Mouse (Mus musculus): ENCODE data around the gene Zdhhc8. TPM values are rescaled to one million over a fixed set of nuclear protein-coding genes. Genes with fewer than 3 reads are reported as not detected.
"Not testable (repeated sequence)": the region's sequence is repeated elsewhere in the genome, so short reads cannot be mapped to it uniquely, and the experiment has no call there.

Zdhhc8 gene
- polyA plus RNA-seq, 1 experiment = 27.8 TPM

DNA sequence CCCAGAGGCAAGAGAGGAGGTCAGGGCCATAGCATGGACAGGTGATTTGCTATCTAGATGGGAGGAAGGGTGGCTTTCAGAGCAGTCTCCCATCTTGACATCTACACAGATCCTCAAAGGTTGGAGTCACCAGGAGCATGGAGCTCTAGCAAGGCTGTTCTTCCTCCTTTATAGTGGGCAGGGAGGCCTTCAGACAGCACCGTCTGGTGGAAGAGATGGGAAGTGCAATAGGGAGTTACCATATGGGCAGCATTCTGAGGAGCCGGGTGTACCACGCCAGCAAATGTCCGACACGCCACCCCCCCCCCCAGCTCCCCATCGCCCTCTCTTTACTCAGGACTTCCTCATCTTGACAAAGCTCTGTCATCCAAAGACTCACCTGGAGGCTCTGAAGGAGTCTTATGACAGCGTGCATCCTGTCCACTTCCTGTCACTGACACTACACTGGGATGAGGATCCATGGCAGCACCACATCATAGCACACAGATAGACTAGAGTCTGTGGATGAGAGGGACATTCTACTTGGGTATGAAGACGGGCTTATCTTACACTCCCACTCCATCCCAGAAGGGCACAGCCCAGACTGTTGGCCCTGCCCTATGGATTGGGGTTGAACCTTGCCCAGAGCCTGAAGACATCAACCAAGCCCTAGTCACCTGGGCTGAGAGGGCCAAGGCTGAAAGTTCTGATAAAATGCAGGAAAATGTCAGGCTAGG, 24.1 kb downstream of the Zdhhc8 start:
- H3K4me1 ChIP-seq (ENCODE audit: control insufficient read depth, insufficient read depth, insufficient read length, low read length) = peaks cover 12% of the 10 kb centered on the region
- no peak overlapping the region for H3K27ac ChIP-seq (ENCODE audit: insufficient read depth, low read depth, low read length)
- H3K36me3 ChIP-seq (ENCODE audit: control insufficient read depth, insufficient read depth, low read length) = no peaks in the 10 kb centered on the region
- no peak overlapping the region for H3K4me3 ChIP-seq (ENCODE audit: low read depth, low read length)
- no peaks in the 10 kb centered on the region for H3K27me3 ChIP-seq (ENCODE audit: control insufficient read depth, insufficient read depth, low read length)
- WGBS = 12% methylated on average over 8 of the region's 8 CpGs
- TF ChIP-seq POLR2A (IDR thresholded peaks at IDR 0.05; ENCODE audit: low read depth, low read length) (no peak), CTCF (IDR thresholded peaks at IDR 0.05; ENCODE audit: extremely low read depth, insufficient read length, insufficient replicate concordance, low read depth, low read length) (peak; percentile 77; the same call in 1 of the 2 replicates)

DNA sequence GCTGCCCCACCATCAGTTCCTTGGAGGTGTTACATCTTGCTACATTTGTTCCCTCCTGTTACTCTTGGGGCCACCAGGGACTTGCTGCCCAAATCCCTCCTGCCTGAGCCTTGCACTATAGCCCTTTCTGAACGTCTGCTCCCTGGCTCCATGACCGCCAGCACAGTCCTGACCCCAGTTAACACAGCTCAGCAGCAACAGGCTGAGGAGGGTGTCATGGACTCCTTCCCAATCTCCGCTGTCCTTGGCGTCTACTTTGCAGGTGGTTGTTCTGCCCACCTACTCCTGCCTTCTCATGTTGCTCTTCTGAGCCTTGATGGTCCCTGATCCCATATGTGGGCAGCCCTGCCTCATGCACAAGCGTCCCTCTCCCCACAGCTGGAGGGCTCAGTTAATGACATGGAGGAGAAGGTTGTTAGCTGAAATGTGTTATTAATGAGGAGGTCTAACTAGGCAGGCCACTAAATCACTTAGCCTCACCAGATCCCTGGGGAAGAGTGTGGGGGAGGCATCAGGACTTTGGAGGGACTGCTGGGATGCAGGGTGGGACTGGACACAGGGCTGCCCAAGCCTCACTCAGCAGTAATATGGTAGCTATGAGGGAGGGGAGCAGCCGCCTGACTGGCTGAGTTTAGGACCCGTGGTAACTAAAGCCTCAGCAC, 31.4 kb downstream of the Zdhhc8 start:
- TF ChIP-seq POLR2A (IDR thresholded peaks at IDR 0.05; ENCODE audit: low read depth, low read length) (no peak), CTCF (IDR thresholded peaks at IDR 0.05; ENCODE audit: extremely low read depth, insufficient read length, insufficient replicate concordance, low read depth, low read length) (no peak)
- 83% methylated on average over 7 of the region's 7 CpGs for WGBS
- no peaks in the 10 kb centered on the region for H3K27me3 ChIP-seq (ENCODE audit: control insufficient read depth, insufficient read depth, low read length)
- no peak overlapping the region for H3K27ac ChIP-seq (ENCODE audit: insufficient read depth, low read depth, low read length)
- no peak overlapping the region for H3K4me3 ChIP-seq (ENCODE audit: low read depth, low read length)
- peaks cover 9% of the 10 kb centered on the region; the same call in 1 of the 2 replicates for H3K4me1 ChIP-seq (ENCODE audit: control insufficient read depth, insufficient read depth, insufficient read length, low read length)
- H3K36me3 ChIP-seq (ENCODE audit: control insufficient read depth, insufficient read depth, low read length) = no peaks in the 10 kb centered on the region

DNA sequence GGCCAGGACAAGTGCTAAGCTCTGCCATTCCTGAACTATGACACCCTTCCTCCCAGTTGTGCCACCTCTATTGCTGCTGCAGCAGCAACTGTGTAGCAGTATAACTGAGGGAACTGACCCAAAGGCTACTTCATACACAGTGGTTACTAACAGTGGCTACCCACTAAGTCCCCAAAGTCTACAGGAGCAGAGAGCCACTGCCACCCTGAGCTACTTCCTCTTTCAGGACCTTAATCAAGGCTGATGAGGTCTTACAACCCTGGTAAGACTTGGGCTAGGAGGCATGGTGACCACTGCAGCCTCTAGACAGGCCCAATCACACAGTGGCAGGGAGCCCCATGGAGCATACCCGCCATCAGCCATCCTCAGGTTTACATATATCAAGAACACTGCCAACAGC, 32.9 kb downstream of the Zdhhc8 start:
- Histone ChIP-seq H3K4me3 (ENCODE audit: low read depth, low read length) (no peak overlapping the region), H3K36me3 (ENCODE audit: control insufficient read depth, insufficient read depth, low read length) (no peaks in the 10 kb centered on the region), H3K4me1 (ENCODE audit: control insufficient read depth, insufficient read depth, insufficient read length, low read length) (peaks cover 9% of the 10 kb centered on the region; the same call in 1 of the 2 replicates), H3K27ac (ENCODE audit: insufficient read depth, low read depth, low read length) (no peak overlapping the region), H3K27me3 (ENCODE audit: control insufficient read depth, insufficient read depth, low read length) (no peaks in the 10 kb centered on the region)
- no peak for TF ChIP-seq CTCF (IDR thresholded peaks at IDR 0.05; ENCODE audit: extremely low read depth, insufficient read length, insufficient replicate concordance, low read depth, low read length)
- no peak for TF ChIP-seq POLR2A (IDR thresholded peaks at IDR 0.05; ENCODE audit: low read depth, low read length)
- WGBS = 86% methylated on average over 1 of the region's 1 CpGs

DNA sequence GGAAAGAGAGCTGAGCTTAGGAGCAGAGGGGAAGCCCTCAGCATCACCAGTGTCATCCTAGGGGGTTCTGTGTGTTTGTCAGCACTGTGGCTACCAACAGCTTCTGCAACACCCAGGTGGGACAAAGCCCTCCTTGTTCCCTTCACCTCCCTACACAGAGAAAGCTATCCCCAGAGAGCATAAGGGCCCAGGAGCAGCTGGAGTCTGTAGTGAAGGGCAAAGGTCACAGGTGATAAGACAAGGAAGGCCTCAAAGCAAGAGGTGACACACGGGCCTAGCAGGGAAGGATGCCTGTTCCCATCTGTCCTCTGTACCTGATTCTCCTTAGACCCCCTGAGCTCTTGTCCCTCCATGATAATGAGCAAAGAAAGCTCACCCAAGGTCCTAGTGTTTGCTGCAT, 33.3 kb downstream of the Zdhhc8 start:
- TF ChIP-seq POLR2A (IDR thresholded peaks at IDR 0.05; ENCODE audit: low read depth, low read length) = no peak
- TF ChIP-seq CTCF (IDR thresholded peaks at IDR 0.05; ENCODE audit: extremely low read depth, insufficient read length, insufficient replicate concordance, low read depth, low read length) = no peak
- Histone ChIP-seq H3K4me1 (ENCODE audit: control insufficient read depth, insufficient read depth, insufficient read length, low read length) (peaks cover 9% of the 10 kb centered on the region; the same call in 1 of the 2 replicates), H3K4me3 (ENCODE audit: low read depth, low read length) (no peak overlapping the region), H3K36me3 (ENCODE audit: control insufficient read depth, insufficient read depth, low read length) (no peaks in the 10 kb centered on the region), H3K27me3 (ENCODE audit: control insufficient read depth, insufficient read depth, low read length) (no peaks in the 10 kb centered on the region), H3K27ac (ENCODE audit: insufficient read depth, low read depth, low read length) (no peak overlapping the region)
- 21% methylated on average over 1 of the region's 1 CpGs for WGBS

DNA sequence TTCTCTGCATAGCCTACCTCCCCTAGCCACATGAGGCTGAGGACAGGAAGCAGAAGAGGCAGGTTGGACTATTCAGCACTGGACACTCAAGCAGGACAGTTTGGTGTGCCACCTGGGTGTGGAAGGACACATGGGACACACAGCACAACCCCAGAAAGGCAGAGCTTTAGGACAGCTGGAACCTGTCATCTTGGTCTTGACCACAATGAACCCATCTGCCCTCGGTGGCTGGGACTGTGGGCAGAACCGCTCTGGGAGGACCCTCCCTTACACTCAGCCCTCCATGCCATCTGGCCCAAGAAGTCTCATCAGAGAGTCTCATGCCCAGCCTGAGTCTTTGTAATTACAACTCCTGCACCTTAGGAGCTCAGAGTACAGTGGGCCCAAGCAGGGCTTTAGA, 34.9 kb downstream of the Zdhhc8 start:
- WGBS = 78% methylated on average over 2 of the region's 2 CpGs
- peaks cover 12% of the 10 kb centered on the region; the same call in 1 of the 2 replicates for H3K4me1 ChIP-seq (ENCODE audit: control insufficient read depth, insufficient read depth, insufficient read length, low read length)
- TF ChIP-seq POLR2A (IDR thresholded peaks at IDR 0.05; ENCODE audit: low read depth, low read length) (no peak), CTCF (IDR thresholded peaks at IDR 0.05; ENCODE audit: extremely low read depth, insufficient read length, insufficient replicate concordance, low read depth, low read length) (no peak)
- H3K27ac ChIP-seq (ENCODE audit: insufficient read depth, low read depth, low read length) = no peak overlapping the region
- no peak overlapping the region for H3K4me3 ChIP-seq (ENCODE audit: low read depth, low read length)
- no peaks in the 10 kb centered on the region for H3K36me3 ChIP-seq (ENCODE audit: control insufficient read depth, insufficient read depth, low read length)
- H3K27me3 ChIP-seq (ENCODE audit: control insufficient read depth, insufficient read depth, low read length) = no peaks in the 10 kb centered on the region

DNA sequence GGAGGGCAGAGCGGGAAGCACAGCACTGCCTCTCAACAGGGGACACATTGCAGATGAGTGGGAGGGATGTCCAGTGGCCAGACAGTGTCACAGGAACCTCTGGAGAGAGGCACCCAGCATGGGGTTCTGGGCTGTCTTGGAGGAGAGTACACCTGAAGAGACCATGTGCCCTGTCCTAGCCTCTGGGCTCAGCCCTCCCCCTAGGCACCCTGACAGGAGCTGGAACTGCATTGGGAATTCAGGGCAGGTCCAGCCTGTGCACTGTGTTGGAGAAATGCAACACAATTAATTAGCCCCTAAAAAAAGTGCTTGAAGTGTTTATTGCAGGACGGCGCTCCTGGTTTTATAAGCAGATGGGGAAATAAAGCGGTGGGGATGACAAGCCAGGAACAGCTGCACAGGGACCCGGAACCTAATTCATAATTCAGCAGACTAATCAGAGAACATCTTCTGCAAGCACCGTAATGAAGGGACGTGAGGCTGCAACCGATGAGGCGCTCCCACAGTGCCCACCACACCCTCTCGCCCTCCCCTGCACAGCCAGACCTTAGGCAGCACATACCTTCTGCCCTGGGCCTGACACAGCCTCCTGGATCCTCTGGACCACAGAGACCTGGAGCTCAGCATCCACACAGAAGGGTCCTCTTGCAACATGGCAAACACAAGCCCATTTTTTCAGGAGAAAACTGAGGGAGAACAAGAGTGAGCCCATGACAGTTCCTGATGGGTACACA, 36.4 kb downstream of the Zdhhc8 start:
- no peak overlapping the region for H3K4me3 ChIP-seq (ENCODE audit: low read depth, low read length)
- peaks cover 21% of the 10 kb centered on the region for H3K4me1 ChIP-seq (ENCODE audit: control insufficient read depth, insufficient read depth, insufficient read length, low read length)
- TF ChIP-seq CTCF (IDR thresholded peaks at IDR 0.05; ENCODE audit: extremely low read depth, insufficient read length, insufficient replicate concordance, low read depth, low read length) (no peak), POLR2A (IDR thresholded peaks at IDR 0.05; ENCODE audit: low read depth, low read length) (no peak)
- H3K27me3 ChIP-seq (ENCODE audit: control insufficient read depth, insufficient read depth, low read length) = no peaks in the 10 kb centered on the region
- 59% methylated on average over 10 of the region's 10 CpGs for WGBS
- no peaks in the 10 kb centered on the region for H3K36me3 ChIP-seq (ENCODE audit: control insufficient read depth, insufficient read depth, low read length)
- H3K27ac ChIP-seq (ENCODE audit: insufficient read depth, low read depth, low read length) = no peak overlapping the region

DNA sequence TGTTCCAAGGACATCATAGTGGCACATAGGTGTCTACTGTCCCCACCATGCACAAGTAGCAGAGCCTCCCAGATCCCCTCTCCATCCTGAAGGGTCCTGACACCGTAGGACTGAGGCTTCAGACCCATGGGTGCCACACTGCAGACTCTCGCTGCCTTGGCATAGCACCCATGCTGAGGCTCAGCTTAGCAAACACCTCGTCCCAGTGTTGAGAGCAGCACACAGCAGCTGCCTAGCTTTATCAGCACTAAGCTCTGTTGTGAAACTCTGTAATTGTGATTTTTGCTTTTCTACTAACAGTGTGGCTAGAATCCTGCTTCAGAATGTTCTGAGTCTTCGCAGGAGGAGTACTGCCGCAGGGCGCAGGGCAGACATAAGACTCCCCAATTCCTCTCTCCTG, 37.1 kb downstream of the Zdhhc8 start:
- no peak overlapping the region for H3K27ac ChIP-seq (ENCODE audit: insufficient read depth, low read depth, low read length)
- TF ChIP-seq POLR2A (IDR thresholded peaks at IDR 0.05; ENCODE audit: low read depth, low read length) (no peak), CTCF (IDR thresholded peaks at IDR 0.05; ENCODE audit: extremely low read depth, insufficient read length, insufficient replicate concordance, low read depth, low read length) (no peak)
- H3K36me3 ChIP-seq (ENCODE audit: control insufficient read depth, insufficient read depth, low read length) = no peaks in the 10 kb centered on the region
- H3K4me3 ChIP-seq (ENCODE audit: low read depth, low read length) = no peak overlapping the region
- WGBS = 86% methylated on average over 6 of the region's 6 CpGs
- peaks cover 21% of the 10 kb centered on the region for H3K4me1 ChIP-seq (ENCODE audit: control insufficient read depth, insufficient read depth, insufficient read length, low read length)
- no peaks in the 10 kb centered on the region for H3K27me3 ChIP-seq (ENCODE audit: control insufficient read depth, insufficient read depth, low read length)

DNA sequence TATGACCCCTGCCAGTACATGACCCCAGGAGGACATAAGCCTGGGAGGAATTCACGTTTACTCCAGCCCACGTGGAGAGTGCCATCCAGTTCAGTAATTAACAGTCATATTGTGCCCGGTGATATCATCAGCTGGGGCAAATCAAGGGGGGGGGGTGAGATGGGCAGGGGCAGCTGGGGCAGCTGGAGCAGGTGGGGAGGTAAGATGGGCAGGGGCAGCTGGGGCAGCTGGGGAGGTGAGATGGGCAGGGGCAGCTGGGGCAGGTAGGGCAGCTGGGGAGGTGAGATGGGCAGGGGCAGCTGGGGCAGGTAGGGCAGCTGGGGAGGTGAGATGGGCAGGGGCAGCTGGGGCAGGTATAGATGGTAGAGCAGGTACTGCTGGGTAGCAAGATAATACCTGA, 39.4 kb downstream of the Zdhhc8 start:
- not testable (repeated sequence) for H3K4me3 ChIP-seq (ENCODE audit: low read depth, low read length); H3K27me3 ChIP-seq (ENCODE audit: control insufficient read depth, insufficient read depth, low read length); H3K36me3 ChIP-seq (ENCODE audit: control insufficient read depth, insufficient read depth, low read length); H3K27ac ChIP-seq (ENCODE audit: insufficient read depth, low read depth, low read length)
- 15% methylated on average over 3 of the region's 3 CpGs for WGBS
- peaks cover 12% of the 10 kb centered on the region for H3K4me1 ChIP-seq (ENCODE audit: control insufficient read depth, insufficient read depth, insufficient read length, low read length)

Data from small intestine, adult 2 months (tissue).